Mouse (Mus musculus) bone marrow, adult 2 months (tissue): ENCODE measurements around the gene Ccr1. TPM values are rescaled to one million over a fixed set of nuclear protein-coding genes. Genes with fewer than 3 reads are reported as not detected.
A peak's percentile ranks its signal among the peaks of the same experiment; 100 is the strongest.
"Not testable (repeated sequence)": the region's sequence is repeated elsewhere in the genome, so short reads cannot be mapped to it uniquely, and the experiment has no call there.

Source experiments
- H3K27ac ChIP-seq: fragments of 200-500 bp; 2 replicates; pipeline ENCODE4 v1.5.1; 2012; ENCODE audit warnings: low read depth, mild to moderate bottlenecking, control low read depth, inconsistent platforms, low read length; ENCODE audit not compliant: control insufficient read depth, poor library complexity, insufficient read depth
- H3K4me1 ChIP-seq: fragments of 200-500 bp; 2 replicates; pipeline ENCODE4 v1.6.1; 2011; ENCODE audit warnings: low read length; ENCODE audit not compliant: control insufficient read depth, insufficient read depth
- H3K4me3 ChIP-seq: fragments of 200-500 bp; replicated peaks from 2 replicates; pipeline ENCODE3; 2011; ENCODE audit warnings: mild to moderate bottlenecking, low read depth, low read length, control low read depth; ENCODE audit not compliant: control insufficient read depth
- CTCF ChIP-seq: fragments of 200-500 bp; IDR thresholded peaks from 2 replicates; pipeline ENCODE4 v1.5.1; 2011; ENCODE audit warnings: low read length, control low read depth; ENCODE audit not compliant: control insufficient read depth, insufficient read depth
- POLR2A ChIP-seq: fragments of 200-500 bp; IDR thresholded peaks from 2 replicates; pipeline ENCODE4 v1.6.1; 2011; ENCODE audit warnings: low read depth, mild to moderate bottlenecking, control low read depth, low read length, borderline replicate concordance; ENCODE audit not compliant: control insufficient read depth
- WGBS: fragments of 180-500 bp; shearing (Covaris S2); methylation state at CpG from one replicate; pipeline ENCODE4 v1.1.7; 2018; 5-methylcytosine and 5-hydroxymethylcytosine counted together
- polyA plus RNA-seq: library from polyadenylated mRNA; stranded (reverse); fragments of >200 nt; gene quantifications from 2 replicates; pipeline ENCODE4 v1.2.4, GENCODE M21; 2011; ENCODE audit warnings: low replicate concordance; ENCODE audit not compliant: missing spikeins, insufficient read depth, insufficient read length

The Ccr1 gene
- polyA plus RNA-seq, 1 experiment, result 12.0 TPM

- Histone ChIP-seq H3K4me3 (peak overlapping the region; percentile 25), H3K4me1 (peaks cover 13% of the 10 kb centered on the region), H3K27ac (peak overlapping the region; percentile 85)
- WGBS, result 2% methylated on average over 12 of the region's 12 CpGs
- no peak for TF ChIP-seq CTCF
- TF ChIP-seq POLR2A, result peak; percentile 49; the same call in 1 of the 2 replicates
These were observed 40.3 kb downstream of the Ccr1 start for GRCm38 (mm10) chr9:123928118-123928758.

GRCm38 (mm10) chr9:123927281-123927960 is 41.1 kb downstream of the Ccr1 start:
- 42% methylated on average over 16 of the region's 16 CpGs for WGBS
- Histone ChIP-seq H3K27ac (peak overlapping the region; percentile 85), H3K4me3 (no peak overlapping the region), H3K4me1 (peaks cover 13% of the 10 kb centered on the region)
- no peak for TF ChIP-seq CTCF
- no peak for TF ChIP-seq POLR2A

- 5% methylated on average over 5 of the region's 5 CpGs for WGBS
- peak overlapping the region; percentile 64 for H3K27ac ChIP-seq
- H3K4me3 ChIP-seq, result not testable (repeated sequence)
- H3K4me1 ChIP-seq, result peaks cover 13% of the 10 kb centered on the region
These were observed 42.5 kb downstream of the Ccr1 start for GRCm38 (mm10) chr9:123926041-123926440.

GRCm38 (mm10) chr9:123925101-123925946 is 43.2 kb downstream of the Ccr1 start:
- 3% methylated on average over 44 of the region's 44 CpGs for WGBS
- peak; percentile 45; the same call in 1 of the 2 replicates for TF ChIP-seq POLR2A
- peak; percentile 38; the same call in 1 of the 2 replicates for TF ChIP-seq CTCF
- Histone ChIP-seq H3K4me1 (peaks cover 10% of the 10 kb centered on the region), H3K27ac (peak overlapping the region; percentile 97), H3K4me3 (peak overlapping the region; percentile 79)

- WGBS, result under 1% methylated on average over 49 of the region's 49 CpGs
- peak overlapping the region; percentile 69 for H3K4me3 ChIP-seq
- peaks cover 8% of the 10 kb centered on the region; the same call in 1 of the 2 replicates for H3K4me1 ChIP-seq
- TF ChIP-seq POLR2A (peak; percentile 60; the same call in 1 of the 2 replicates), CTCF (no peak)
- peak overlapping the region; percentile 97 for H3K27ac ChIP-seq
These were observed 43.9 kb downstream of the Ccr1 start for GRCm38 (mm10) chr9:123924589-123925066.

GRCm38 (mm10) chr9:123924035-123924434 is 44.5 kb downstream of the Ccr1 start:
- peak; percentile 74 for TF ChIP-seq CTCF
- under 1% methylated on average over 11 of the region's 11 CpGs for WGBS
- Histone ChIP-seq H3K27ac (peak overlapping the region; percentile 97), H3K4me3 (peak overlapping the region; percentile 69)
- H3K4me1 ChIP-seq, result not testable (repeated sequence)

GRCm38 (mm10) chr9:123923146-123923991 is 45.1 kb downstream of the Ccr1 start:
- H3K27ac ChIP-seq, result peak overlapping the region; percentile 74
- TF ChIP-seq POLR2A (peak; percentile 33; the same call in 1 of the 2 replicates), CTCF (no peak)
- H3K4me3 ChIP-seq, result peak overlapping the region; percentile 66
- WGBS, result 1% methylated on average over 50 of the region's 53 CpGs
- H3K4me1 ChIP-seq, result peaks cover 8% of the 10 kb centered on the region; the same call in 1 of the 2 replicates

Other genes starting within 250 kb of the Ccr1 start
- gene Cxcr6, start 162.2 kb downstream of the Ccr1 start, polyA plus RNA-seq, result not detected in 2 replicates
- 5.2 and 12.2 TPM in 2 replicates for gene Fyco1, start 116.8 kb downstream of the Ccr1 start, polyA plus RNA-seq
- gene Xcr1, start 106.7 kb downstream of the Ccr1 start, polyA plus RNA-seq, result not detected in 2 replicates
- gene Ccr1l1, start 9.7 kb upstream of the Ccr1 start, polyA plus RNA-seq, result not detected in 2 replicates
- 4.4 and 10.1 TPM in 2 replicates for gene Ccr3, start 53.3 kb upstream of the Ccr1 start, polyA plus RNA-seq
- gene Ccr2, start 133.3 kb upstream of the Ccr1 start, polyA plus RNA-seq, result 10.1 and 21.5 TPM in 2 replicates
- gene Ccr5, start 152.9 kb upstream of the Ccr1 start, polyA plus RNA-seq, result 0.77 TPM in 1 of 2 replicates, not detected in the other